Mouse (Mus musculus) left cerebral cortex, adult 11 months (tissue): Measurements from ENCODE around the gene Gm49337.

Experiments
- DNase-seq: peaks from one replicate; pipeline ENCODE4 v3.0.0; 2022; ENCODE audit warnings: low spot score

The Gm49337 gene

GRCm38 (mm10) chr4:116336294-116336693 lies 163.1 kb downstream of the Gm49337 start:
- DNase-seq, result no peak

GRCm38 (mm10) chr4:116342119-116342518 lies 168.9 kb downstream of the Gm49337 start:
- peak; percentile 19 for DNase-seq
